Mouse (Mus musculus) layer of hippocampus, postnatal 25 days (tissue): ENCODE measurements around the gene B230217C12Rik. TPM values are rescaled to one million over a fixed set of nuclear protein-coding genes. Genes with fewer than 3 reads are reported as not detected.
A peak's percentile ranks its signal among the peaks of the same experiment; 100 is the strongest.
"Not testable (repeated sequence)": the region's sequence is repeated elsewhere in the genome, so short reads cannot be mapped to it uniquely, and the experiment has no call there.

Source experiments
- DNase-seq, 2 experiments: peaks; one replicate each; pipeline ENCODE4 v3.0.0; 2022; ENCODE audit warnings: mixed read lengths in 2 of 2, low spot score in 1 of 2; ENCODE audit errors: extremely low spot score in 1 of 2
- total RNA-seq, 2 experiments: library from RNA; stranded (reverse); gene quantifications; 2 replicates each; pipeline ENCODE4 v1.2.3; 2021

Gene B230217C12Rik
- total RNA-seq, 2 experiments from 2014 or later = 66.2 to 71.6 TPM

DNA sequence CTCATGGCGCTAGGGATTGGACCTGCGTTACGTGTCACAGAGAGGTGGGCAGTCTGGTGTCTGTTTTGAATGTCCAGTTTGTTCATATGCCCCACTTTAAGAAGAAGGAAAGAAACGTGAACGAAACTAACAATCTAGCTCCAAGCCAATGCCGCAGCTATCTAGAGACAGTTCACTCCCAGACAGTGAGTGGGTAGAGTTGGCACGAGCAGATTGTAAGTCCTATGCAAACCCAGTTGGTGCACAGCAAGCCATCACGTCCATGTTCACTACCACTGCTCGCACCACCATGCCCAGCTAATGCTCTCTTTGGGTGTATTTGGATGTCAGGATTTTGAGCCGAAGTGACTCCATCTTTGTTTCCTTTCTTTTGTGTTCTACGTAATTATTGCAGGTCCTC, 16.4 kb upstream of the B230217C12Rik start:
- no peak for DNase-seq

DNA sequence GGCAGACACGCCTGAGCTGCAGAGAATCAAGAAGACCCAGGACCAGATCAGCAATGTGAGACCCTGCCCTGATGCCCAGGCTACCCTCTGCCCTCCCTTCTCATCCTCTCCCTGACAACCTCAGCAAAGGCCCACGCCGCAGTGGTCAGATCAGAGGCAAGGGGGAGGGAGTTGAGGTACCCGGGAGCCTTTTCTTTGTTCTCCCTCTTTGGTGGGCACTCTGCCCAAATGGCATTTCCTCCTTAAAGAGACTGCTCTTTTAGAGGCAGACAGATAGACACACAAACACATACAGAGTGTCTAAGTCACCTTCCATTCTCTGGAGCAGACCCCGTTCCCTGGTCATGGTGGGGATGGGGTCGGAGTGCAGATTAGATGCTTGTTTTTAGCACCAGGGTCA, 15.7 kb upstream of the B230217C12Rik start:
- no peak for DNase-seq

- DNase-seq = no peak
Observed at GRCm38 (mm10) chr11:97825295-97825694, 15.3 kb upstream of the B230217C12Rik start.

DNA sequence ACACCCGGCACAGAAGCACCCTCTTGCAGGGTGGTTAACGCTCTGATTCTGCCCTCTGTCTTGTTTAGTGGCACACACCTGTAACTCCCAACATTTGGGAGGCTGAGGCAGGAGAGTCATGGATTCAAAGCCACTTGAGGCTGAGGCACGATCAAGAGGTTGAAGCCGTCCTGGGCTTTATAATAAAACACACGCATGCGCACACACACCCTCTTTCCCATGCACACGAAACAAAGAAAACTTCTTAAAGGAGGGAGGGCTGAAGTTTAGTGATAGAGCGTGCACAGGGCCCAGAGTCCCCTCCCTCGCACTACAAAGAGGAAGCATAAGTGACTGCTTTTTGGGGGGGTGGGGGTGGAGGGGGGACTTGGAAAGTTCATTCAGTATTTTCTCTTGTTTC, 14.6 kb upstream of the B230217C12Rik start:
- no peak for DNase-seq

- DNase-seq = no peak
Observed at GRCm38 (mm10) chr11:97826414-97826813, 14.2 kb upstream of the B230217C12Rik start.

- no peak for DNase-seq
Observed at GRCm38 (mm10) chr11:97827654-97828053, 12.9 kb upstream of the B230217C12Rik start.

DNA sequence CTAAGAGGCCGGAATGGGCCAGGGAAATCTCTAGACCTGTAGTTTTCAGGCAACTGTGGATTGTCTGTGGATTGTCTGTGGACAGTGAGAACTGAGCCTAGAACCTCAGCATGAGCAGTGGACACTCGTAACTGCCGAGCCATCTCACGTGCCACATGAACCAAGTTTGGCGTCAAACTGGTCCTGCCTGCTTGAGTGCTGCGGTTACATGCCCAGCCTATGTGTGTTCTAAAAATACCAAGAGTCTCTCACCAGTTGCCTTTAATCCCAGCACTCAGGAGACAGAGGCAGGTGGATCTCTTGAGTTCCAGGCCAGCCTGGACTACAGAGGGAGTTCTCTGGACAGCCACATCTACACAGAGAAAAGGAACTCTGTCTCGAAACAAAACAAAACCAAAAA, 11.2 kb upstream of the B230217C12Rik start:
- no peak for DNase-seq

- DNase-seq = no peak
Observed at GRCm38 (mm10) chr11:97829913-97830476, 10.6 kb upstream of the B230217C12Rik start.

GRCm38 (mm10) chr11:97830501-97830900, 10.1 kb upstream of the B230217C12Rik start:
- no peak for DNase-seq

GRCm38 (mm10) chr11:97832001-97832400, 8.6 kb upstream of the B230217C12Rik start:
- no peak for DNase-seq

- no peak for DNase-seq
Observed at GRCm38 (mm10) chr11:97833352-97833751, 7.2 kb upstream of the B230217C12Rik start.

DNA sequence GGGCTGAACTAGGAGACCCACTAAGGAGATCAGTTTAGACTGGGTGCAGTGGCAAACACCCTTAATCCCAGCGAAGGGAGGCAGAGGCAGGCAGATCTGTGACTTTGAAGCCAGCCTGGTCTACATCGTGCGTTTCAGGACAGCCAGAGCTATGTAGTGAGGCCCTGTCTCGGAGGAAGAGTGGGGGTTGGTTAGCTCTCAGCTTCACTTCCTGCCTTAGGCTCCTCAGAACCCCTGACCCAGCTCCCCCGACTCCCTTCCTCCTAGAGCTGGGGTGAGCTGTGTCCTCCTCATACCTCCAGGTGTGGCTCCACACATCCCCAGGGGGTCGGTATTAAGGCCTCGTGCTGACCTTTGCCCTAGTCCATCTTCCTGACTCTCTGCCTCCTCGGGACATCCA, 4.0 kb upstream of the B230217C12Rik start:
- DNase-seq = no peak

- not testable (repeated sequence) for DNase-seq
Observed at GRCm38 (mm10) chr11:97837051-97837450, 3.5 kb upstream of the B230217C12Rik start.

DNA sequence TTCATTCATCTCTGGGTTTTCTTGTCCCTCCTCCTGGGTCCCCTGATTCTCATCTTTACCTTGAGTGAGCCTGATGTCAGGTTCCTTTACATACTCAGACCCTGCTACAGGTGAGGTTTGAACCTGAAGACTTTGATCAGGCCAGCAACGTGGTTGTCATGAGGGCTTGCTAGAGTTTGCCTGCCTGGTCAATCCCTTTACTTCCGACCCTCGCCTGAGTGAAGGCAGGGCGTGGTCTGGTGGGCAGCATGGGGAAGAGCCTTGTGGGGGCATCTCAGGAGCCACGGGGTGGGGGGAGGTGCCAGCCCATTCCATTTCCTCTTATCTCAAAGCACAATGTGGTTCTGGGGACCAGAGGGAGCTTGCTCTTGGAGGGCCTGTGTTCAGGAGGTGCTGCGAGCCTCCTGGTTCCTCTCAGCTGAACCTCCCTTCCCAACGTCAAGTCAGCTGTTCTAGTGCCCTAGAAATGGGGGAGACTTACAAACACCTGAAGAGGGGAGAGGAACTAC, 2.9 kb upstream of the B230217C12Rik start:
- DNase-seq = no peak

DNA sequence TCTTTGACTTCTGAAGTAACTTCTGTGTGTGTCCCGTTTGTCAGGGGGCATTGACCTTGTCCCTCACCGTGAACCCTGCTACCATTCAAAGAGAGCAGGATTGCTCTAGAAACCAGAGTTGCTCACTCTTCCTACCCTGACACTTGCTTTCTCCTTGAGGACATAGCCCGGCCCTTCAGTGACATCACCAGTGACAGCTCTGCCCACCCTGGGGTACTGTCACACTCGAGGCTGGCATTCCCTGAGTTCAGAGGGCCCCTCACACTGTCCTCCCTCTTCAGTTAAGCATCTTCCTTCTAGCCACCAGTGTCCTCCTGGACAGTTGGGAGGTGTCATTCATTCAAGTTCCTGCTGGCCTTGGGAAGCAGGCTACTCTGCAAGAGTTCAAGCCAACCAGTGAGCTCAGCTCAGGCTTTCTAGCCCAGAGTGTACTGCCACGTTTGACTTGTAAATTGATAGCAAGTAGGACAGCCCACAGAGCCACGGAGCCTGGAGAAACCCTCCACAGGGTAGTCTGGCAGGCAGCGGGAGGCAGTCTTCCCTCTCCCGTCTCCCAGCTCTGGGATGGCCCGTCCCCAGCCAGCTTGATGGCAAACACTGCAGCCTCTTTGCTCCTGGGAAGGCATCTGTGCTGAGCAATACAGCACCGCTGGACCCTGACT, 1.7 kb upstream of the B230217C12Rik start:
- no peak for DNase-seq

DNA sequence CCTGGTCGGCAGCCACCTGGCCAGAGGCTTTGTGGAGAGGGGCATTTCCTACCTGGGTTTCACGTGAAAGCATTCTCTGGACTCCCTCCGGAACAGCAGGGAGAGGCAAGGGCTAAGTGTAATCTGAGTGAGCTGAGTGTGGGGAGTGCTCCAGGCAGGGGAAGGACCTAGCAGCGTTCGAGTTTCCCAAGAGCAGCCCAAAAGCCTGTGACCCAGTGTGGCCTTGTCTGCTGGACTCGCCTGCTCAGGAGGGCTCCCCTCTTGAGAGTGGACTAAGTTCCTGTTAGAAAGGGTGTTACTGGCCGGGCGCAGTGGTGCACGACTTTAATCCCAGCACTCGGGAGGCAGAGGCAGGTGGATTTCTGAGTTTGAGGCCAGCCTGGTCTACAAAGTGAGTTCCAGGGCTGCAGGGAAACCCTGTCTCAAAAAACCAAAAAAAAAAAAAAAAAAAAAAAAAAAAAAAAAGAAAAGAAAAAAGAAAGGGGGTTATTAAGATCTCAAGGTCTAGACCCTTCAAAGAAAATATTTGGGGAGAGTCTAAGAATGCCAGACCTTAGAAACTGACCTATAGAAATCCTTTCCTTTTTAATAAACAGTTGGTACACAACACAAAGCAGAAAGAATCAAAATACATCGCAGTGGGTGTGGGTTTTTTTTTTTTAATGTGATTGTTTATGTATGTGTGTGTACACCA, 992 bp upstream of the B230217C12Rik start:
- no peak for DNase-seq

DNA sequence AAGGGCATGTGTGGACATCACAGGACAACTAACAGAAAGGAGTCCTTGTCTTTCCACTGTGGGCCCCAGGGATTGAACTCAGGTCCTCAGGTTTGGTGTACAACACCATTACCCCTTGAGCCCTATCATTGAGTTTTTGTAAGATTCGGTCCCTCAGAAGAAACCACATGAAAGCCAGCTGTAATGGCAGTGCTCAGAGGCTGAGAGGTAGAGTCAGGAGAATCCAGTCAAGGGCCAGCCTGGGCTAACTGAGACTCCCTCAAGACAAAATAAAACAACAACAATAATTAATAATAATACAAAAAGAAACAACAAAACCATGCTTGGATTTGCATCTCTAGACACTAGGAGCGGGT, 467 bp upstream of the B230217C12Rik start:
- DNase-seq = no peak

- peak; percentile 64 to 74 for DNase-seq
Observed at GRCm38 (mm10) chr11:97840991-97841661, 546 bp downstream of the B230217C12Rik start.

DNA sequence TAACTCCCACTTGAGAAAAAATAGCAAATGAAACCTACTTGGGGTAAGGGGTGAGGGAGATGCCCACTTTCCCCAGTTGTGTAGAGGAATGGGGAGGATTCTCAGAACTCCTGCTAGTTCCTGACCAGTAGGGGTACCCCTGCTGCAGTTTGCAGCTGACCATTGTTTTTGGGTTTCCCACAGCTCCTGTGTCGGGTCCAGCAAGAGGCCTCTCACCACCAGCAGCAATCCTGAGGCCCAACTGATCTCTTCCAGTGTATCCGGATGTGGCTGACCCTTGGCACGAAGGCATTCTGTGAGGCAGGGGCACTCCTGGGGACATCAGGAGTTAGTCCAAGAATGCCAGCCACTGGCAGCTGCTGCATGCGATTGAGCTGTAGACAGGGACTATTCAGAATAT, 1.4 kb downstream of the B230217C12Rik start:
- no peak for DNase-seq

DNA sequence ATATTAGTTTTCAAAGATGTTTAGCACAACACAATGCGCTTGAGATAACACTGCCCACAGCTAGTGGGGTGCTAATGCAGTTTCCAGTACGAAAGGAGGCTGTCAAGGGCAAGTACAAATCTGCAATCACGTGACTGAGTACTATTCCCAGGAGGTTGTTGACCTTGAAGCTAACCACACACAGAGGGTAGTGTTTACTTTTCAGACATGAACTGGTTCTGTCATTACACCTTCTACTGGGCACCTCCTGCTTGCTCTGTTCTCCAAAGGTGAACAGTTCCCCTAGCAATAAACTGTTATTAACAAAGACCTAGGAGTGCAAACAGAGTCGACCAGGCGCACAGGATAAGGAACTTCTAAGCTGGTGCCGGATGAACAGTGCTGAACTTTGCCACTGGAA, 9.8 kb downstream of the B230217C12Rik start:
- DNase-seq = no peak

DNA sequence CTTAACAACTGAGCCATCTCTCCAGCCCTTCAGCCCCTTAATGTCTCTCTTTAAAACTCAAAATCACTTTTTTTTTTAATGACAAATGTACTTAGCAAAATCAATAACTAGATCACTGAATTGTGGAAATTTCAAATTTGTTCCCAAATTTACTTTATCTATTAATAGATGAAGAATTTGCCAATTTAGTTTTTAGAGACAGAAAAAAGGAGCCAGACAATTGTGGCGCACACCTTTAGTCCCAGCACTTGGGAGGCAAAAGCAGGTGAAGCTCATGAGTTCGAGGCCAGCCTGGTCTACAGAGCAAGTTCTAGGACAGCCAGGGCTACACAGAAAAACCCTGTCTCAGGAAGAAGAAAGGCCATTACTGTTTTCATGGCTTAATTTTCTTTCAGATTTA, 11.0 kb downstream of the B230217C12Rik start:
- no peak for DNase-seq
